Mouse (Mus musculus): Measurements from ENCODE around the gene Tnp2. TPM values are rescaled to one million over a fixed set of nuclear protein-coding genes. Genes with fewer than 3 reads are reported as not detected.

The Tnp2 gene
- not detected in 2 replicates for polyA plus RNA-seq (2014; fragmentation: Nextera tagmentation; extraction: Ambion mirVana)

GRCm38 (mm10) chr16:10788271-10788670 lies at the start of gene Tnp2:
Gene Tnp2 (minus strand): TSS chr16:10788660.
- Histone ChIP-seq H3K9ac (ENCODE audit: low read length) (no peak within 1 kb of the TSS), H3K36me3 (ENCODE audit: control insufficient read depth, insufficient read depth, low read length) (no peaks in the 10 kb centered on the region), H3K27me3 (ENCODE audit: control insufficient read depth, insufficient read depth, low read length) (no peaks in the 10 kb centered on the region), H3K4me1 (ENCODE audit: control insufficient read depth, insufficient read depth, low read length) (peaks cover 13% of the 10 kb centered on the region), H3K4me2 (ENCODE audit: low read depth, severe bottlenecking) (no peak within 1 kb of the TSS), H3K4me3 (ENCODE audit: low read depth, low read length) (no peak within 1 kb of the TSS), H3K9me3 (ENCODE audit: control insufficient read depth, low read length) (no peaks in the 10 kb centered on the region), H3K27ac (replicated peaks; ENCODE audit: low read depth, low read length) (no peak within 1 kb of the TSS)
- ATAC-seq (ENCODE audit: insufficient number of reproducible peaks, low FRiP score, low TSS enrichment, low read depth) = no peak
- DNase-seq (ENCODE audit: low spot score) = no peak
- WGBS = 46% methylated on average over 16 of the region's 16 CpGs

- WGBS = 92% methylated on average over 1 of the region's 1 CpGs
- Histone ChIP-seq H3K9me3 (ENCODE audit: control insufficient read depth, low read length) (no peaks in the 10 kb centered on the region), H3K36me3 (ENCODE audit: control insufficient read depth, insufficient read depth, low read length) (no peaks in the 10 kb centered on the region; the same call in 1 of the 2 replicates), H3K9ac (ENCODE audit: low read length) (no peak overlapping the region), H3K27me3 (ENCODE audit: control insufficient read depth, insufficient read depth, low read length) (no peaks in the 10 kb centered on the region), H3K4me3 (ENCODE audit: low read depth, low read length) (no peak overlapping the region), H3K27ac (replicated peaks; ENCODE audit: low read depth, low read length) (no peak overlapping the region), H3K4me2 (ENCODE audit: low read depth, severe bottlenecking) (no peak overlapping the region), H3K4me1 (ENCODE audit: control insufficient read depth, insufficient read depth, low read length) (peaks cover 12% of the 10 kb centered on the region)
- DNase-seq (ENCODE audit: low spot score) (no peak), ATAC-seq (ENCODE audit: insufficient number of reproducible peaks, low FRiP score, low TSS enrichment, low read depth) (no peak)
These were observed 49.4 kb upstream of the Tnp2 start for GRCm38 (mm10) chr16:10837903-10838302.

GRCm38 (mm10) chr16:10837250-10837649 lies 48.8 kb upstream of the Tnp2 start:
- no peak overlapping the region for H3K9ac ChIP-seq (ENCODE audit: low read length)
- no peaks in the 10 kb centered on the region for H3K9me3 ChIP-seq (ENCODE audit: control insufficient read depth, low read length)
- no peak overlapping the region for H3K4me3 ChIP-seq (ENCODE audit: low read depth, low read length)
- H3K4me2 ChIP-seq (ENCODE audit: low read depth, severe bottlenecking) = no peak overlapping the region
- H3K4me1 ChIP-seq (ENCODE audit: control insufficient read depth, insufficient read depth, low read length) = peaks cover 12% of the 10 kb centered on the region
- H3K27me3 ChIP-seq (ENCODE audit: control insufficient read depth, insufficient read depth, low read length) = no peaks in the 10 kb centered on the region
- 88% methylated on average over 3 of the region's 3 CpGs for WGBS
- H3K36me3 ChIP-seq (ENCODE audit: control insufficient read depth, insufficient read depth, low read length) = no peaks in the 10 kb centered on the region; the same call in 1 of the 2 replicates
- no peak overlapping the region for H3K27ac ChIP-seq (replicated peaks; ENCODE audit: low read depth, low read length)
- ATAC-seq (ENCODE audit: insufficient number of reproducible peaks, low FRiP score, low TSS enrichment, low read depth) (no peak), DNase-seq (ENCODE audit: low spot score) (no peak)

- H3K4me2 ChIP-seq (ENCODE audit: low read depth, severe bottlenecking) = no peak overlapping the region
- no peak overlapping the region for H3K27ac ChIP-seq (replicated peaks; ENCODE audit: low read depth, low read length)
- H3K4me3 ChIP-seq (ENCODE audit: low read depth, low read length) = no peak overlapping the region
- H3K27me3 ChIP-seq (ENCODE audit: control insufficient read depth, insufficient read depth, low read length) = no peaks in the 10 kb centered on the region
- no peak overlapping the region for H3K9ac ChIP-seq (ENCODE audit: low read length)
- no peak for ATAC-seq (ENCODE audit: insufficient number of reproducible peaks, low FRiP score, low TSS enrichment, low read depth)
- no peak for DNase-seq (ENCODE audit: low spot score)
- no peaks in the 10 kb centered on the region; the same call in 1 of the 2 replicates for H3K36me3 ChIP-seq (ENCODE audit: control insufficient read depth, insufficient read depth, low read length)
- peaks cover 12% of the 10 kb centered on the region for H3K4me1 ChIP-seq (ENCODE audit: control insufficient read depth, insufficient read depth, low read length)
- 91% methylated on average over 3 of the region's 3 CpGs for WGBS
- no peaks in the 10 kb centered on the region for H3K9me3 ChIP-seq (ENCODE audit: control insufficient read depth, low read length)
These were observed 47.9 kb upstream of the Tnp2 start for GRCm38 (mm10) chr16:10836388-10836787.

GRCm38 (mm10) chr16:10834911-10835587 lies 46.6 kb upstream of the Tnp2 start, which contains the start of gene Rmi2:
Gene Rmi2 (plus strand): TSS chr16:10835059.
- Histone ChIP-seq H3K27ac (replicated peaks; ENCODE audit: low read depth, low read length) (peak within 1 kb of the TSS; percentile 75), H3K36me3 (ENCODE audit: control insufficient read depth, insufficient read depth, low read length) (no peaks in the 10 kb centered on the region; the same call in 1 of the 2 replicates), H3K27me3 (ENCODE audit: control insufficient read depth, insufficient read depth, low read length) (no peaks in the 10 kb centered on the region), H3K4me1 (ENCODE audit: control insufficient read depth, insufficient read depth, low read length) (peaks cover 12% of the 10 kb centered on the region), H3K4me3 (ENCODE audit: low read depth, low read length) (peak within 1 kb of the TSS; percentile 60), H3K9ac (ENCODE audit: low read length) (peak within 1 kb of the TSS; percentile 75), H3K4me2 (ENCODE audit: low read depth, severe bottlenecking) (peak within 1 kb of the TSS; percentile 53), H3K9me3 (ENCODE audit: control insufficient read depth, low read length) (no peaks in the 10 kb centered on the region)
- ATAC-seq (ENCODE audit: insufficient number of reproducible peaks, low FRiP score, low TSS enrichment, low read depth) (peak; percentile 84), DNase-seq (ENCODE audit: low spot score) (peak; percentile 93)
- under 1% methylated on average over 68 of the region's 69 CpGs for WGBS

GRCm38 (mm10) chr16:10834542-10834910 lies 46.1 kb upstream of the Tnp2 start:
- Histone ChIP-seq H3K4me3 (ENCODE audit: low read depth, low read length) (peak overlapping the region; percentile 60), H3K9me3 (ENCODE audit: control insufficient read depth, low read length) (no peaks in the 10 kb centered on the region), H3K4me1 (ENCODE audit: control insufficient read depth, insufficient read depth, low read length) (peaks cover 12% of the 10 kb centered on the region), H3K27ac (replicated peaks; ENCODE audit: low read depth, low read length) (no peak overlapping the region), H3K4me2 (ENCODE audit: low read depth, severe bottlenecking) (peak overlapping the region; percentile 53), H3K36me3 (ENCODE audit: control insufficient read depth, insufficient read depth, low read length) (no peaks in the 10 kb centered on the region; the same call in 1 of the 2 replicates), H3K9ac (ENCODE audit: low read length) (peak overlapping the region; percentile 38; the same call in 1 of the 2 replicates), H3K27me3 (ENCODE audit: control insufficient read depth, insufficient read depth, low read length) (no peaks in the 10 kb centered on the region)
- no peak for ATAC-seq (ENCODE audit: insufficient number of reproducible peaks, low FRiP score, low TSS enrichment, low read depth)
- 12% methylated on average over 12 of the region's 12 CpGs for WGBS
- no peak for DNase-seq (ENCODE audit: low spot score)

- no peak overlapping the region for H3K4me3 ChIP-seq (ENCODE audit: low read depth, low read length)
- no peak overlapping the region for H3K9ac ChIP-seq (ENCODE audit: low read length)
- no peaks in the 10 kb centered on the region for H3K4me1 ChIP-seq (ENCODE audit: control insufficient read depth, insufficient read depth, low read length)
- WGBS = 57% methylated on average over 4 of the region's 4 CpGs
- DNase-seq (ENCODE audit: low spot score) (no peak), ATAC-seq (ENCODE audit: insufficient number of reproducible peaks, low FRiP score, low TSS enrichment, low read depth) (no peak)
- H3K4me2 ChIP-seq (ENCODE audit: low read depth, severe bottlenecking) = no peak overlapping the region
- no peak overlapping the region for H3K27ac ChIP-seq (replicated peaks; ENCODE audit: low read depth, low read length)
- no peaks in the 10 kb centered on the region for H3K27me3 ChIP-seq (ENCODE audit: control insufficient read depth, insufficient read depth, low read length)
- H3K9me3 ChIP-seq (ENCODE audit: control insufficient read depth, low read length) = no peaks in the 10 kb centered on the region
- no peaks in the 10 kb centered on the region for H3K36me3 ChIP-seq (ENCODE audit: control insufficient read depth, insufficient read depth, low read length)
These were observed 40.0 kb upstream of the Tnp2 start for GRCm38 (mm10) chr16:10828461-10828805.

- Histone ChIP-seq H3K27ac (replicated peaks; ENCODE audit: low read depth, low read length) (no peak overlapping the region), H3K4me1 (ENCODE audit: control insufficient read depth, insufficient read depth, low read length) (no peaks in the 10 kb centered on the region), H3K27me3 (ENCODE audit: control insufficient read depth, insufficient read depth, low read length) (no peaks in the 10 kb centered on the region), H3K36me3 (ENCODE audit: control insufficient read depth, insufficient read depth, low read length) (no peaks in the 10 kb centered on the region), H3K4me2 (ENCODE audit: low read depth, severe bottlenecking) (no peak overlapping the region), H3K9me3 (ENCODE audit: control insufficient read depth, low read length) (no peaks in the 10 kb centered on the region), H3K4me3 (ENCODE audit: low read depth, low read length) (no peak overlapping the region), H3K9ac (ENCODE audit: low read length) (no peak overlapping the region)
- ATAC-seq (ENCODE audit: insufficient number of reproducible peaks, low FRiP score, low TSS enrichment, low read depth) = no peak
- WGBS = 73% methylated on average over 7 of the region's 7 CpGs
- no peak for DNase-seq (ENCODE audit: low spot score)
These were observed 39.5 kb upstream of the Tnp2 start for GRCm38 (mm10) chr16:10827766-10828460.

All from limb, embryonic 11.5 days (tissue).